Mouse (Mus musculus): ENCODE results near the gene Acot2. TPM values are rescaled to one million over a fixed set of nuclear protein-coding genes. Genes with fewer than 3 reads are reported as not detected.

Acot2 gene
- polyA plus RNA-seq, 1 experiment from 2014 or later, result 29.0 TPM

- no peak for ATAC-seq (ENCODE audit: insufficient read depth, low FRiP score, low read depth)
- WGBS, result 54% methylated on average over 32 of the region's 32 CpGs
These were observed 35.7 kb upstream of the Acot2 start for GRCm38 (mm10) chr12:83951711-83952575.

GRCm38 (mm10) chr12:83958278-83958677 is 29.4 kb upstream of the Acot2 start:
- Histone ChIP-seq H3K9me3 (no peaks in the 10 kb centered on the region), H3K27ac (no peak overlapping the region), H3K4me3 (replicated peaks) (no peak overlapping the region), H3K4me2 (no peak overlapping the region), H3K4me1 (0 out of 2 replicates have a peak, but pooled peaks cover 5% of the 10 kb centered on the region), H3K9ac (no peak overlapping the region), H3K36me3 (no peaks in the 10 kb centered on the region), H3K27me3 (replicated peaks) (no peaks in the 10 kb centered on the region)
- ATAC-seq (ENCODE audit: insufficient read depth, low FRiP score, low read depth), result no peak
- 90% methylated on average over 9 of the region's 9 CpGs for WGBS

More at GRCm38 (mm10) chr12:83951711-83952575, 35.7 kb upstream of the Acot2 start:
- H3K9ac ChIP-seq, result peak overlapping the region; percentile 82; the same call in 1 of the 2 replicates
- peak overlapping the region; percentile 96 for H3K4me2 ChIP-seq
- H3K4me3 ChIP-seq (replicated peaks), result peak overlapping the region; percentile 97
- no peaks in the 10 kb centered on the region for H3K9me3 ChIP-seq
- peak overlapping the region; percentile 86; the same call in 1 of the 2 replicates for H3K27ac ChIP-seq
- no peaks in the 10 kb centered on the region for H3K27me3 ChIP-seq (replicated peaks)
- H3K36me3 ChIP-seq, result no peaks in the 10 kb centered on the region
- H3K4me1 ChIP-seq, result peaks cover 24% of the 10 kb centered on the region

- no peaks in the 10 kb centered on the region for H3K9me3 ChIP-seq
- no peaks in the 10 kb centered on the region for H3K27me3 ChIP-seq (replicated peaks)
- no peak overlapping the region for H3K4me2 ChIP-seq
- H3K9ac ChIP-seq, result no peak overlapping the region
- ATAC-seq (ENCODE audit: insufficient read depth, low FRiP score, low read depth), result no peak
- 75% methylated on average over 6 of the region's 7 CpGs for WGBS
- H3K36me3 ChIP-seq, result no peaks in the 10 kb centered on the region
- H3K27ac ChIP-seq, result no peak overlapping the region
- H3K4me1 ChIP-seq, result no peaks in the 10 kb centered on the region
- no peak overlapping the region for H3K4me3 ChIP-seq (replicated peaks)
These were observed 22.4 kb upstream of the Acot2 start for GRCm38 (mm10) chr12:83965235-83965634.

- Histone ChIP-seq H3K27ac (no peak overlapping the region), H3K9ac (no peak overlapping the region), H3K4me2 (no peak overlapping the region), H3K9me3 (no peaks in the 10 kb centered on the region; the same call in 1 of the 2 replicates), H3K36me3 (no peaks in the 10 kb centered on the region), H3K4me3 (replicated peaks) (no peak overlapping the region), H3K4me1 (no peaks in the 10 kb centered on the region), H3K27me3 (replicated peaks) (no peaks in the 10 kb centered on the region)
- no peak; the same call in 1 of the 2 replicates for ATAC-seq (ENCODE audit: insufficient read depth, low FRiP score, low read depth)
- 55% methylated on average over 2 of the region's 2 CpGs for WGBS
These were observed 15.5 kb upstream of the Acot2 start for GRCm38 (mm10) chr12:83972117-83972516.

- H3K4me3 ChIP-seq (replicated peaks), result no peak overlapping the region
- H3K36me3 ChIP-seq, result no peaks in the 10 kb centered on the region
- H3K27ac ChIP-seq, result no peak overlapping the region
- H3K4me2 ChIP-seq, result no peak overlapping the region
- no peaks in the 10 kb centered on the region; the same call in 1 of the 2 replicates for H3K9me3 ChIP-seq
- H3K27me3 ChIP-seq (replicated peaks), result no peaks in the 10 kb centered on the region
- no peak for ATAC-seq (ENCODE audit: insufficient read depth, low FRiP score, low read depth)
- no peaks in the 10 kb centered on the region for H3K4me1 ChIP-seq
- H3K9ac ChIP-seq, result no peak overlapping the region
- 86% methylated on average over 6 of the region's 6 CpGs for WGBS
These were observed 8.8 kb upstream of the Acot2 start for GRCm38 (mm10) chr12:83978862-83979261.

GRCm38 (mm10) chr12:83981615-83982014 is 6.0 kb upstream of the Acot2 start:
- 79% methylated on average over 4 of the region's 4 CpGs for WGBS
- Histone ChIP-seq H3K9ac (no peak overlapping the region), H3K9me3 (no peaks in the 10 kb centered on the region), H3K4me1 (0 out of 2 replicates have a peak, but pooled peaks cover under 1% of the 10 kb centered on the region), H3K27ac (no peak overlapping the region), H3K27me3 (replicated peaks) (no peaks in the 10 kb centered on the region), H3K4me3 (replicated peaks) (no peak overlapping the region), H3K36me3 (no peaks in the 10 kb centered on the region), H3K4me2 (no peak overlapping the region)
- no peak for ATAC-seq (ENCODE audit: insufficient read depth, low FRiP score, low read depth)

GRCm38 (mm10) chr12:83984752-83985151 is 2.9 kb upstream of the Acot2 start, which contains the start of gene Heatr4:
TSS of gene Heatr4 (minus strand) at chr12:83984852.
- H3K4me3 ChIP-seq (replicated peaks), result no peak within 1 kb of the TSS
- no peak within 1 kb of the TSS for H3K27ac ChIP-seq
- 0 out of 2 replicates have a peak, but pooled peaks cover 3% of the 10 kb centered on the region for H3K4me1 ChIP-seq
- H3K27me3 ChIP-seq (replicated peaks), result no peaks in the 10 kb centered on the region
- no peak within 1 kb of the TSS for H3K4me2 ChIP-seq
- no peaks in the 10 kb centered on the region for H3K36me3 ChIP-seq
- WGBS, result 69% methylated on average over 4 of the region's 4 CpGs
- no peak within 1 kb of the TSS for H3K9ac ChIP-seq
- no peaks in the 10 kb centered on the region for H3K9me3 ChIP-seq
- ATAC-seq (ENCODE audit: insufficient read depth, low FRiP score, low read depth), result no peak

GRCm38 (mm10) chr12:83987242-83987582 is 449 bp upstream of the Acot2 start:
- 0 out of 2 replicates have a peak, but pooled peaks cover 3% of the 10 kb centered on the region for H3K4me1 ChIP-seq
- WGBS, result 14% methylated on average over 8 of the region's 8 CpGs
- no peaks in the 10 kb centered on the region for H3K27me3 ChIP-seq (replicated peaks)
- peak overlapping the region; percentile 91 for H3K27ac ChIP-seq
- H3K4me2 ChIP-seq, result peak overlapping the region; percentile 61
- H3K9me3 ChIP-seq, result no peaks in the 10 kb centered on the region
- H3K36me3 ChIP-seq, result no peaks in the 10 kb centered on the region
- ATAC-seq (ENCODE audit: insufficient read depth, low FRiP score, low read depth), result no peak
- no peak overlapping the region for H3K9ac ChIP-seq
- peak overlapping the region; percentile 65 for H3K4me3 ChIP-seq (replicated peaks)

GRCm38 (mm10) chr12:83988483-83988882 is 822 bp downstream of the Acot2 start:
- peak overlapping the region; percentile 65 for H3K4me3 ChIP-seq (replicated peaks)
- no peak for ATAC-seq (ENCODE audit: insufficient read depth, low FRiP score, low read depth)
- H3K36me3 ChIP-seq, result 0 out of 2 replicates have a peak, but pooled peaks cover 3% of the 10 kb centered on the region
- WGBS, result 67% methylated on average over 4 of the region's 4 CpGs
- peak overlapping the region; percentile 61 for H3K4me2 ChIP-seq
- H3K9me3 ChIP-seq, result no peaks in the 10 kb centered on the region
- H3K27me3 ChIP-seq (replicated peaks), result no peaks in the 10 kb centered on the region
- peak overlapping the region; percentile 46; the same call in 1 of the 2 replicates for H3K9ac ChIP-seq
- H3K4me1 ChIP-seq, result 0 out of 2 replicates have a peak, but pooled peaks cover 3% of the 10 kb centered on the region
- H3K27ac ChIP-seq, result peak overlapping the region; percentile 91

GRCm38 (mm10) chr12:83989378-83989777 is 1.7 kb downstream of the Acot2 start:
- no peak overlapping the region for H3K4me3 ChIP-seq (replicated peaks)
- no peak for ATAC-seq (ENCODE audit: insufficient read depth, low FRiP score, low read depth)
- H3K27ac ChIP-seq, result no peak overlapping the region
- H3K4me2 ChIP-seq, result no peak overlapping the region
- no peaks in the 10 kb centered on the region for H3K27me3 ChIP-seq (replicated peaks)
- 0 out of 2 replicates have a peak, but pooled peaks cover 5% of the 10 kb centered on the region for H3K36me3 ChIP-seq
- H3K9ac ChIP-seq, result no peak overlapping the region
- no peaks in the 10 kb centered on the region for H3K9me3 ChIP-seq
- WGBS, result 90% methylated on average over 4 of the region's 4 CpGs
- H3K4me1 ChIP-seq, result 0 out of 2 replicates have a peak, but pooled peaks cover 3% of the 10 kb centered on the region

- no peak overlapping the region for H3K27ac ChIP-seq
- H3K9me3 ChIP-seq, result no peaks in the 10 kb centered on the region
- H3K4me1 ChIP-seq, result 0 out of 2 replicates have a peak, but pooled peaks cover 3% of the 10 kb centered on the region
- H3K4me2 ChIP-seq, result no peak overlapping the region
- no peaks in the 10 kb centered on the region for H3K27me3 ChIP-seq (replicated peaks)
- H3K4me3 ChIP-seq (replicated peaks), result no peak overlapping the region
- H3K9ac ChIP-seq, result no peak overlapping the region
- ATAC-seq (ENCODE audit: insufficient read depth, low FRiP score, low read depth), result no peak
- WGBS, result 59% methylated on average over 2 of the region's 2 CpGs
- 0 out of 2 replicates have a peak, but pooled peaks cover 7% of the 10 kb centered on the region for H3K36me3 ChIP-seq
These were observed 9.6 kb downstream of the Acot2 start for GRCm38 (mm10) chr12:83997221-83997620.

Measured in stomach, embryonic 15.5 days (tissue).